Mouse (Mus musculus) liver, embryonic 14.5 days (tissue): ENCODE results near the gene Usp10. TPM values are rescaled to one million over a fixed set of nuclear protein-coding genes. Genes with fewer than 3 reads are reported as not detected.

ENCODE experiments used
- ATAC-seq: fragments of 200-750 bp; cut with Nextera tagmentation; 2 replicates; pipeline ENCODE4 v1.8.0; 2017; ENCODE audit warnings: moderate number of reproducible peaks, mild to moderate bottlenecking, moderate library complexity; ENCODE audit not compliant: insufficient read depth
- DNase-seq, 3 experiments: peaks; one replicate each; pipeline ENCODE4 v3.0.0-alpha.2; 2012 to 2013; ENCODE audit warnings: low read depth in 3 of 3, low spot score in 3 of 3
- H3K27ac ChIP-seq: fragments of 300-500 bp; sonication (generic); 2 replicates; pipeline ENCODE4 v1.5.1; 2014; ENCODE audit warnings: moderate library complexity, mild to moderate bottlenecking, control low read depth, inconsistent platforms
- H3K27me3 ChIP-seq: fragments of 300-500 bp; sonication (generic); 2 replicates; pipeline ENCODE4 v1.6.1; 2014; ENCODE audit warnings: mild to moderate bottlenecking, low read length, moderate library complexity; ENCODE audit not compliant: control insufficient read depth, insufficient read depth
- H3K36me3 ChIP-seq: fragments of 300-500 bp; sonication (generic); replicated peaks from 2 replicates; pipeline ENCODE4 v1.6.1; 2014; ENCODE audit warnings: low read depth; ENCODE audit not compliant: control insufficient read depth, insufficient read depth
- H3K4me1 ChIP-seq, 2 experiments: fragments of 200-500 bp in 1 of 2; fragments of 300-500 bp in 1 of 2; sonication (generic) in 1 of 2; replicated peaks; 2 replicates each; pipeline ENCODE4 v1.6.1; 2012 to 2014; ENCODE audit warnings: antibody characterized with exemption in 1 of 2, inconsistent platforms in 1 of 2, low read length in 1 of 2; ENCODE audit not compliant: control insufficient read depth in 2 of 2, insufficient read depth in 2 of 2
- H3K4me2 ChIP-seq: fragments of 300-500 bp; sonication (generic); 2 replicates; pipeline ENCODE4 v1.6.1; 2014; ENCODE audit warnings: low read depth, mild to moderate bottlenecking, control low read depth, moderate library complexity
- H3K4me3 ChIP-seq, 2 experiments: fragments of 200-500 bp in 1 of 2; fragments of 300-500 bp in 1 of 2; sonication (generic) in 1 of 2; 2 replicates each; pipeline ENCODE4 v1.5.1; 2012 to 2014; ENCODE audit warnings: low read depth in 2 of 2, low read length in 2 of 2, mild to moderate bottlenecking in 2 of 2, control low read depth in 1 of 2, inconsistent platforms in 1 of 2, moderate library complexity in 1 of 2; ENCODE audit not compliant: insufficient read depth in 1 of 2
- H3K9ac ChIP-seq: fragments of 300-500 bp; sonication (generic); replicated peaks from 2 replicates; pipeline ENCODE4 v1.6.1; 2014; ENCODE audit warnings: mild to moderate bottlenecking, control low read depth, moderate library complexity
- H3K9me3 ChIP-seq: fragments of 300-500 bp; sonication (generic); 2 replicates; pipeline ENCODE4 v1.6.1; 2016; ENCODE audit warnings: low read length, mixed read lengths; ENCODE audit not compliant: control insufficient read depth
- CTCF ChIP-seq: IDR thresholded peaks from 2 replicates; pipeline ENCODE4 v1.5.1; 2016; ENCODE audit warnings: antibody characterized with exemption, low read depth, control low read depth
- EP300 ChIP-seq: IDR thresholded peaks from 2 replicates; pipeline ENCODE4 v1.6.1; 2016; ENCODE audit warnings: antibody characterized with exemption, low read depth
- WGBS: fragments of 180-500 bp; shearing (Covaris S2); extraction: QIAGEN DNeasy Blood & Tissue Kit; methylation state at CpG from one replicate; pipeline ENCODE4 v1.1.7; 2014; ENCODE audit not compliant: insufficient replicate concordance; 5-methylcytosine and 5-hydroxymethylcytosine counted together
- polyA plus RNA-seq, 2 experiments: library from polyadenylated mRNA; depleted of rRNA in 1 of 2; stranded (reverse) in 1 of 2; unstranded in 1 of 2; fragments of >200 nt; fragmentation: Nextera tagmentation in 1 of 2; extraction: Ambion mirVana in 1 of 2; gene quantifications; 2 replicates each; pipeline versions ENCODE4 v1.2.1 to v1.2.3; 2012 to 2014

Usp10 gene
- polyA plus RNA-seq, 2 experiments: 47.0 to 59.0 TPM

DNA sequence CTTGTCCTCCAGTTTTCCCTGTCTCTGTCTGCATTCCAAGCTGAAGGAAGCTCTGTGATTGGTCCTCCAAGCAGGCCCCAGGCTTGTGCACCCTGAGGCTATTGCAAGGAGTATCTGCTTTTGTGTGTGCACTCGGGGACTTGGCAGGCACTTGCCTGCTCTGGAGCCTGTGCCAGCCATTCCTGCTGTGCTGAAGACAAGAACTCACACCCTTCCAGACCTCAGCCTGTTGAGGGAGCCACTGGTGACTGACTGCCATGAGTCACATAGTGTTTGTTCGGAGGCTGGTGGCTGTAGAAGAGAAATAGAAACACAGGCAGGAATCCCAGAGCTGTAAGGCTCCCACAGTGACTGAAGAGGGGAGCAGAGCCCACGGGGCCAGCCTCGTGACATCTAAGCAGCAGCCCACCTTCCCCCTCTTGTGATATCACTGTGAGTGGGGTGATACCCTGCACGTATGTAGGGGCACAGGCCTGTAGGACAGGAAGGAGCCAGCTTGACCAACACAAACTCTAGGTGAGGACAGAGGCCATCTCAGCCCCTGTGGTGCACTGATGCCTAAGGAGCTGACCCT lies 50.5 kb downstream of the Usp10 start:
- ATAC-seq: no peak
- Histone ChIP-seq H3K27ac (no peak overlapping the region), H3K9me3 (no peaks in the 10 kb centered on the region), H3K4me3 (no peak overlapping the region), H3K4me1 (no peaks in the 10 kb centered on the region), H3K4me2 (no peak overlapping the region), H3K27me3 (no peaks in the 10 kb centered on the region), H3K9ac (no peak overlapping the region), H3K36me3 (peaks cover 23% of the 10 kb centered on the region)
- no peak for TF ChIP-seq CTCF
- no peak for TF ChIP-seq EP300
- 59% methylated on average over 5 of the region's 5 CpGs for WGBS
- no peak for DNase-seq

GRCm38 (mm10) chr8:119964859-119965258 lies 54.7 kb downstream of the Usp10 start:
- H3K4me3 ChIP-seq: no peak overlapping the region
- DNase-seq: no peak
- H3K9me3 ChIP-seq: peaks cover 3% of the 10 kb centered on the region
- H3K27ac ChIP-seq: no peak overlapping the region
- 57% methylated on average over 4 of the region's 4 CpGs for WGBS
- no peak overlapping the region for H3K4me2 ChIP-seq
- H3K27me3 ChIP-seq: no peaks in the 10 kb centered on the region
- no peaks in the 10 kb centered on the region for H3K4me1 ChIP-seq
- H3K9ac ChIP-seq: no peak overlapping the region
- no peaks in the 10 kb centered on the region for H3K36me3 ChIP-seq
- ATAC-seq: no peak
- TF ChIP-seq EP300 (no peak), CTCF (no peak)

GRCm38 (mm10) chr8:119967435-119967834 lies 57.3 kb downstream of the Usp10 start:
- no peak for DNase-seq
- Histone ChIP-seq H3K4me3 (no peak overlapping the region), H3K36me3 (no peaks in the 10 kb centered on the region), H3K9ac (no peak overlapping the region), H3K4me2 (no peak overlapping the region), H3K27ac (no peak overlapping the region), H3K9me3 (peaks cover 3% of the 10 kb centered on the region), H3K4me1 (no peaks in the 10 kb centered on the region), H3K27me3 (no peaks in the 10 kb centered on the region)
- TF ChIP-seq EP300: no peak
- TF ChIP-seq CTCF: peak; percentile 53
- no peak for ATAC-seq
- 74% methylated on average over 9 of the region's 9 CpGs for WGBS

GRCm38 (mm10) chr8:119970169-119970568 lies 60.0 kb downstream of the Usp10 start:
- 69% methylated on average over 9 of the region's 9 CpGs for WGBS
- DNase-seq: no peak
- no peak overlapping the region for H3K27ac ChIP-seq

DNA sequence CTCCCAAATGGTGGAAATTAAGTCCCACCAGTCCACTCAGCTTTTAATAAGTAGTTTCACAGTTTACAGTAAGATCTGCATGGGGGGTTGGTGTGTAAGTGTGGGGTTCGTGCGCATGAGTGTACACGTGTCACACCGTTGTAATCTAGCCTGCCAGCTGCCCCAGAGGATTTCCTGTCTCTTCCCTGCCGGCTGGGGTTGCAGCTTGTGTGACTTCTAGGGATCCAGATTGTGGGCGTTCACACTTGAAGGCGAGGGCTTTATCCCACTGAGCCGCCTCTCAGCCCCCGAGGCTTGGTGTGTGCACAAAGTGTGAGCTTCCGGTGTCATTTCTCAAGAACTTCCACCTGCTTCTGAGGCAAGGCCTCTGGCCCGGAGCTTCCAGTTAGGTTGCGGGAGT lies 62.4 kb downstream of the Usp10 start:
- no peaks in the 10 kb centered on the region for H3K27me3 ChIP-seq
- H3K9me3 ChIP-seq: peaks cover 1% of the 10 kb centered on the region
- H3K36me3 ChIP-seq: no peaks in the 10 kb centered on the region
- ATAC-seq: peak; percentile 47; the same call in 1 of the 2 replicates
- 13% methylated on average over 12 of the region's 12 CpGs for WGBS
- no peak overlapping the region for H3K4me2 ChIP-seq
- H3K9ac ChIP-seq: no peak overlapping the region
- no peak overlapping the region for H3K27ac ChIP-seq
- H3K4me1 ChIP-seq: no peaks in the 10 kb centered on the region
- peak in 1 of 3 experiments; percentile 13 for DNase-seq
- TF ChIP-seq EP300 (no peak), CTCF (no peak)
- no peak overlapping the region for H3K4me3 ChIP-seq

More at GRCm38 (mm10) chr8:119970169-119970568, 60.0 kb downstream of the Usp10 start:
- Histone ChIP-seq H3K4me2 (no peak overlapping the region), H3K9me3 (peaks cover 3% of the 10 kb centered on the region), H3K4me3 (no peak overlapping the region), H3K4me1 (no peaks in the 10 kb centered on the region), H3K36me3 (no peaks in the 10 kb centered on the region), H3K27me3 (no peaks in the 10 kb centered on the region), H3K9ac (no peak overlapping the region)
- TF ChIP-seq EP300 (no peak), CTCF (no peak)
- ATAC-seq: no peak
